ENCODE assay signal across 14 mouse cellular contexts in the genomic region with DNA sequence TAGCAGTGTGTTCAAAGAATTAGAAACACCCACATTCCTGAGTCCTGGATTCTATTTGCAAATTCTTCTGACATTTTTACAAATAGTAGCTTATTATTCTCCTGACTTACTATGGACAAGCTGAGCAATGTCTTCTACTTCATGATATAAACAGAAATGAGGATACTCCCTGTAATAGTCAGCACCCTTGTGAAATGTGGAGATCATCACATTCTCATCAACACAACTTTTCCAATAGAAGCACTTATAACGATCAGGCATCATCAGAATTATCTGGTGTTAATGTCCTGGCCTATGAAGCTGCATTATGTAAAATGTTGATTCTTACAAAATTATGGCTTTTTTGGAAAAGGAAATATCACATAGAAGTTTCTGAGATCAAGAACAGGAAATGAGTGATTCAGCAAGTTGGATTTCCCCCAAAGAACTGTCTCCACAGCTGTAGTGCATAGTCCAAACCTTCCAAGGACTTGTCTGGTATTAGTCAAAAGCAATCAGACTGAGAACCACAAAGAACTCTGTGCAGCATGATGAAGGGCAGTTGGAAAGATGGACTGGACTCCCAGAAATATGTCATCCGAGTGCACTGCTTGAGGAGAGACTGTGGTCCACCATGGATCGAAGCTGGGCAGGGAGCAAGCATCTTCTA.
A peak's percentile ranks its signal among the peaks of the same experiment; 100 is the strongest.
DNase-seq lines count a peak whose midpoint lies in the region; ATAC-seq lines count a peak whose summit lies in the region.
"Had no signal": no experiment of that assay in that cellular context is flagged by ENCODE, and none has a peak within 500 bp of the region (broad histone marks: within the 10 kb centered on the region; RNA-seq: fewer than 3 reads in every experiment).

No protein-coding gene starts in this region.

- no peak overlapping the region for H3K4me2 ChIP-seq in stomach, embryonic 15.5 days
- H3K4me2 ChIP-seq: embryonic facial prominence, embryonic 15.5 days had no signal

- WGBS in stomach, embryonic 15.5 days = 61% methylated on average over 3 of the region's 3 CpGs

- intact Hi-C loops in heart, postnatal 14 days (cut with DNase I) = no loop called here

- no peak overlapping the region for H3K4me3 ChIP-seq in stomach, embryonic 15.5 days (replicated peaks)
- H3K4me3 ChIP-seq: embryonic facial prominence, embryonic 15.5 days; layer of hippocampus, adult 2 months had no signal

- no peaks in the 10 kb centered on the region for H3K27me3 ChIP-seq in stomach, embryonic 15.5 days (replicated peaks)
- H3K27me3 ChIP-seq: embryonic facial prominence, embryonic 15.5 days had no signal

- H3K9ac ChIP-seq in stomach, embryonic 15.5 days = no peak overlapping the region
- H3K9ac ChIP-seq: embryonic facial prominence, embryonic 15.5 days had no signal

- peak; percentile 70; the same call in 1 of the 2 replicates for ATAC-seq in stomach, embryonic 15.5 days (ENCODE audit: insufficient read depth, low FRiP score, low read depth)
- ATAC-seq in activated CD4-positive, CD25-positive, alpha-beta regulatory T cell, adult 4 months = no peak
- ATAC-seq: forebrain, embryonic 16.5 days; hindbrain, embryonic 16.5 days had no signal

- H3K36me3 ChIP-seq in stomach, embryonic 15.5 days = no peaks in the 10 kb centered on the region
- H3K36me3 ChIP-seq: embryonic facial prominence, embryonic 15.5 days had no signal

- DNase-seq in kidney, postnatal 14 days = peak; percentile 20
- DNase-seq in kidney, postnatal 25 days = no peak
- DNase-seq in fibroblast of lung, adult 2 months (ENCODE audit: low read depth) = peak; percentile 82
- peak; percentile 4 to 45 for DNase-seq in heart, postnatal 14 days
- no peak for DNase-seq in spleen, postnatal 14 days (ENCODE audit: low spot score in 2 of 2)
- DNase-seq: adrenal gland, postnatal 25 days; cerebellum, postnatal 36 days; thymus, postnatal 4 days had no signal

- H3K4me1 ChIP-seq in stomach, embryonic 15.5 days = no peaks in the 10 kb centered on the region
- H3K4me1 ChIP-seq: embryonic facial prominence, embryonic 15.5 days had no signal

- H3K27ac ChIP-seq in stomach, embryonic 15.5 days = no peak overlapping the region
- H3K27ac ChIP-seq: embryonic facial prominence, embryonic 15.5 days; layer of hippocampus, adult 2 months had no signal

- no peaks in the 10 kb centered on the region for H3K9me3 ChIP-seq in stomach, embryonic 15.5 days
- H3K9me3 ChIP-seq: embryonic facial prominence, embryonic 15.5 days had no signal

Comparison
In these comparisons a context has a peak if more than half of its experiments do, and no peak if none do; other contexts are left out.
1. DNase-seq: peak in kidney, postnatal 14 days (single experiment), fibroblast of lung, adult 2 months (single experiment) and heart, postnatal 14 days (2 of 2); none in kidney, postnatal 25 days (0 of 2) and spleen, postnatal 14 days (0 of 2).